Mouse (Mus musculus) embryonic fibroblast, embryonic 13.5 days (primary cell): Measurements from ENCODE around the gene Rpap2.

ENCODE experiments used
- CTCF ChIP-seq: IDR thresholded peaks from 2 replicates; pipeline ENCODE4 v1.5.1; 2011; ENCODE audit warnings: mild to moderate bottlenecking, control low read depth, low read length, moderate library complexity, borderline replicate concordance; ENCODE audit not compliant: insufficient read depth
- POLR2A ChIP-seq: IDR thresholded peaks from 2 replicates; pipeline ENCODE4 v1.6.1; 2011; ENCODE audit warnings: low read depth, mild to moderate bottlenecking, control low read depth, low read length, moderate library complexity

GRCm38 (mm10) chr5:107637106-107637505, 39.9 kb downstream of the Rpap2 start:
- TF ChIP-seq CTCF (no peak), POLR2A (no peak)
